Mouse (Mus musculus): ENCODE results near the gene Hoxb13. TPM values are rescaled to one million over a fixed set of nuclear protein-coding genes. Genes with fewer than 3 reads are reported as not detected.

The Hoxb13 gene
- polyA plus RNA-seq, 2 experiments = not detected

DNA sequence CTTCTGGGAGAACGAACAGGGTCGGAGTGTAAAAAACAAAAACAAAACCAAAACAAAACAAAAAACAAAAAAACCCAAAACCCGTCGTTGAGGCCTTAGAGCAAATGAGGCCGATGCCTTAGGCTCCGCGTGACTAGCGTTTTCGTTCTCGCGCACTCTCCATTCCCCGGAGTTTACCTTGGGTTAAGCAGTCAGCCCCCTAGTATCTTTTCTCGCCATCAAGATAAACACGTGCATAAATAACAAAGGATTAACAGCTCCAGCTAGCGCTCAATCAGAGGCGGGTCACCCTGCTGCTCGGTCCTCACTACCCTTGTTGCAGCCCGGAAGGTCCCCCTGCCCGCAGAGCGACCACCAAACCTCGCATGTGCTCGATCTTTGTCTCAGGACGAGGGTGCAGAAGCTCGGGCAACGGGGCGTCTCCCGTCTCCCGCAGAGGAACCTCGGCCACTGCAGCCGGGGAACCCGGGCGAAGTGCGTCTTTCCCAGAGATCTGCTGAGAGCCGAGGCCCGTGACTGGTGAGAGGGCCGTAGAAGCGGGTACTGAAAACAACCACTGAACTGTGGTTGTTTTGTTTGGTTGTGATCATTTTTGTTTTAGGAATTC is 9.2 kb downstream of the Hoxb13 start:
- H3K4me2 ChIP-seq (ENCODE audit: low read depth) = no peak overlapping the region
- H3K4me1 ChIP-seq (replicated peaks; ENCODE audit: control insufficient read depth in 2 of 2, insufficient read depth in 2 of 2, low read length in 1 of 2) = no peaks in the 10 kb centered on the region
- no peak for TF ChIP-seq CTCF (IDR thresholded peaks at IDR 0.05; ENCODE audit: low read depth)
- TF ChIP-seq EP300 (IDR thresholded peaks at IDR 0.05; ENCODE audit: low read depth) = no peak
- 2% methylated on average over 37 of the region's 37 CpGs for WGBS (ENCODE audit: insufficient replicate concordance)
- no peaks in the 10 kb centered on the region for H3K36me3 ChIP-seq (replicated peaks; ENCODE audit: control insufficient read depth, insufficient read depth, low read depth)
- H3K27me3 ChIP-seq (ENCODE audit: control insufficient read depth, insufficient read depth, low read length) = peaks cover 97% of the 10 kb centered on the region
- H3K9me3 ChIP-seq (ENCODE audit: control insufficient read depth, low read length) = no peaks in the 10 kb centered on the region
- no peak overlapping the region for H3K27ac ChIP-seq
- DNase-seq (ENCODE audit: low read depth in 3 of 3, low spot score in 3 of 3) (no peak), ATAC-seq (ENCODE audit: insufficient read depth) (no peak)
- no peak overlapping the region for H3K9ac ChIP-seq (replicated peaks)
- no peak overlapping the region for H3K4me3 ChIP-seq (ENCODE audit: insufficient read depth in 1 of 2, low read depth in 2 of 2, low read length in 2 of 2)

DNA sequence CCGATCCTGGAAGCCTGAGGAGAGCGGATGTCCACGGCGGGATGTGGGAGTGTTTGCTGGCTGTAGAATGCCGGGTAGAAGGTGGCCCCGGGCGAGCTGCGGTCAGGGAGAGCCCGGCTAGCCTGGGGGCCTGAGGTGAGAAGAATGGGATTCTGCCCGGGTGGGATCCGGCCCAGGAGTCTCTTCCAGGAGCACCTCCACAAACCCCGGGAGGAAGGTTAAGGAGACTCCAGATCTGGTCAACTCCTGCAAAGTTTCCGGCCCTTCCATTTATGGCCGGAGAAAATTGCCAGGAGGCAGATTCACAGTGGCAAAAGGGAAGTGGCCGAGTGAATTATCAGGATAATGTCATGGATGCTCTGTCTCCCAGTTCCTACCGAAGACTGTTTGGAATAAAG is 9.7 kb downstream of the Hoxb13 start:
- WGBS (ENCODE audit: insufficient replicate concordance) = 4% methylated on average over 16 of the region's 16 CpGs
- peaks cover 92% of the 10 kb centered on the region for H3K27me3 ChIP-seq (ENCODE audit: control insufficient read depth, insufficient read depth, low read length)
- H3K4me3 ChIP-seq (ENCODE audit: insufficient read depth in 1 of 2, low read depth in 2 of 2, low read length in 2 of 2) = no peak overlapping the region
- ATAC-seq (ENCODE audit: insufficient read depth) = no peak
- no peak overlapping the region for H3K4me2 ChIP-seq (ENCODE audit: low read depth)
- no peak for TF ChIP-seq EP300 (IDR thresholded peaks at IDR 0.05; ENCODE audit: low read depth)
- no peak for TF ChIP-seq CTCF (IDR thresholded peaks at IDR 0.05; ENCODE audit: low read depth)
- no peak overlapping the region for H3K27ac ChIP-seq
- no peaks in the 10 kb centered on the region for H3K36me3 ChIP-seq (replicated peaks; ENCODE audit: control insufficient read depth, insufficient read depth, low read depth)
- no peaks in the 10 kb centered on the region for H3K4me1 ChIP-seq (replicated peaks; ENCODE audit: control insufficient read depth in 2 of 2, insufficient read depth in 2 of 2, low read length in 1 of 2)
- no peaks in the 10 kb centered on the region for H3K9me3 ChIP-seq (ENCODE audit: control insufficient read depth, low read length)
- no peak for DNase-seq (ENCODE audit: low read depth in 3 of 3, low spot score in 3 of 3)
- no peak overlapping the region for H3K9ac ChIP-seq (replicated peaks)

DNA sequence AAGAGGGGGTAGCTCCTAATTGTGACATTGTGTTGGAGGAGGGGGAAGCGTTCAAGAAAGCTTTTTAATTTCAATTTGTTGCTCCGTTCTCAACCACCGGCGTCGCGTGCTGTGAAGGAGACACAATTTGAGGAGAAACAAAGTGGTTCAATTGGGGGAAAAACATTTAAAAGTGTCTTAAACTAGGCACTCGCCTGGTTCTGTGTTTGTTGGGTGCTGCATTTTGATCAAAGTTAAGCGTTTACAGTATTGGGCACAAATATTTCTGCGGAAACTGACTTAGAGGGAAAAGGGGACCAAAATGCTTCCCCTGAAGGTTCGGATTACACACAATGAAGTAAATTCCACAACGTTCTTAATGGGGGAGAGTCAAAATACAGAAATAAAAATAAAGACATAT is 10.2 kb downstream of the Hoxb13 start:
- no peak for TF ChIP-seq EP300 (IDR thresholded peaks at IDR 0.05; ENCODE audit: low read depth)
- TF ChIP-seq CTCF (IDR thresholded peaks at IDR 0.05; ENCODE audit: low read depth) = no peak
- no peak overlapping the region for H3K4me2 ChIP-seq (ENCODE audit: low read depth)
- no peak for DNase-seq (ENCODE audit: low read depth in 3 of 3, low spot score in 3 of 3)
- no peaks in the 10 kb centered on the region for H3K9me3 ChIP-seq (ENCODE audit: control insufficient read depth, low read length)
- H3K4me1 ChIP-seq (replicated peaks; ENCODE audit: control insufficient read depth in 2 of 2, insufficient read depth in 2 of 2, low read length in 1 of 2) = no peaks in the 10 kb centered on the region
- WGBS (ENCODE audit: insufficient replicate concordance) = 4% methylated on average over 11 of the region's 11 CpGs
- no peak overlapping the region for H3K27ac ChIP-seq
- no peak overlapping the region for H3K9ac ChIP-seq (replicated peaks)
- no peak overlapping the region for H3K4me3 ChIP-seq (ENCODE audit: insufficient read depth in 1 of 2, low read depth in 2 of 2, low read length in 2 of 2)
- no peaks in the 10 kb centered on the region for H3K36me3 ChIP-seq (replicated peaks; ENCODE audit: control insufficient read depth, insufficient read depth, low read depth)
- no peak for ATAC-seq (ENCODE audit: insufficient read depth)
- H3K27me3 ChIP-seq (ENCODE audit: control insufficient read depth, insufficient read depth, low read length) = peaks cover 86% of the 10 kb centered on the region

DNA sequence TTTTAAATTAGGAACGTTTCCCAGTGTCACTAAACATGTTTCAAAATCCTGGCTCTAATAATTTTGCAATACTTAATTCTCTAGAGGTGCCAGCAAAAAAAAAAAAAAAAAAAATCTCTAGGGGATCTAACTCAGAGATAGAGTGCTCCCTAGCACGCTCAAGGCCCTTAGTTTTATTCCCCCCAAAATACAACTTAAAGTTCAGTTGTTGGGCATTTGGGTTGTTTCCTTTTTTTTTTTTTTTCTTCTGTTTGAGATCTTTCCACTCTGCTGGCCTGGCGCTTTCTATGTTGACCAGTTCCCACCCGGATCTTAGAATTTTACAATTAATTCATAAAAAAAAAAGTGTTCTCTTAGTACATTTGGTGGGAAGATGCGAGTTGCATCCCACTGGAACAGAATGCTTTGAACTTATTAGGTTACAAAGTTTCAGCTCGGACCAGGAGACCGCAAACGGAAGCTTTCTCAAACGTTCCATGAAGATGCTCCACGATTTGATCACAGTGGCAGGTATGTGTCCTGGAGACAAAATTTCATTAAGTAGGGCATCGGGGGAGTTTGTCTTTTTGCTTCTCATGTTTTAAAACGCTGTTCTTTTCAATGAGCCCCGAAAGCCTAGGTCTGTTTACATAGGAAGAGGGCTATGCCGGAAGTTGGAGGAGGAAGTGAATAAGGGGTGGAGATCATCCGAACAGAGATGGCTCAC is 11.5 kb downstream of the Hoxb13 start:
- no peaks in the 10 kb centered on the region for H3K36me3 ChIP-seq (replicated peaks; ENCODE audit: control insufficient read depth, insufficient read depth, low read depth)
- DNase-seq (ENCODE audit: low read depth in 3 of 3, low spot score in 3 of 3) (no peak), ATAC-seq (ENCODE audit: insufficient read depth) (no peak)
- H3K4me1 ChIP-seq (replicated peaks; ENCODE audit: control insufficient read depth in 2 of 2, insufficient read depth in 2 of 2, low read length in 1 of 2) = no peaks in the 10 kb centered on the region
- H3K9ac ChIP-seq (replicated peaks) = no peak overlapping the region
- WGBS (ENCODE audit: insufficient replicate concordance) = 3% methylated on average over 15 of the region's 15 CpGs
- no peak for TF ChIP-seq CTCF (IDR thresholded peaks at IDR 0.05; ENCODE audit: low read depth)
- TF ChIP-seq EP300 (IDR thresholded peaks at IDR 0.05; ENCODE audit: low read depth) = no peak
- H3K27ac ChIP-seq = no peak overlapping the region
- H3K4me2 ChIP-seq (ENCODE audit: low read depth) = no peak overlapping the region
- H3K27me3 ChIP-seq (ENCODE audit: control insufficient read depth, insufficient read depth, low read length) = peaks cover 74% of the 10 kb centered on the region
- no peaks in the 10 kb centered on the region for H3K9me3 ChIP-seq (ENCODE audit: control insufficient read depth, low read length)
- H3K4me3 ChIP-seq (ENCODE audit: insufficient read depth in 1 of 2, low read depth in 2 of 2, low read length in 2 of 2) = no peak overlapping the region

DNA sequence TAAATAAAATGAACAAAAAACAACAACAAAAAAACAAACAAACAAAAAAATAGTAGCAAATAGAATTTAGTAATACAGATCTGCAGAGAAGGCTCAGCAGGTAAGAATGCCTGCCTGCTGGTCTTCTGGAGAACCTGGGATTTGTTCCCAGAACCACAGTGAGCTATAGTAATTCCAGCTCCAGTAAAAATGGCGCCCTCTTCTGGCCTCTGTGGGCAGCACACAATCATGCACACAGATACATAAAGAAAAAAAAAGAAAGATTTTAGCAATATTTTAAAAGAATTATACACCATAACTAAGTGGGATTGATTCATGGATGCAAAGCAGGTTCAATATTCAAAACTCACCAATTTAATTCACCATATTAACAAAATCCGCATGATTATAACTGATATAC is 29.7 kb downstream of the Hoxb13 start:
- Histone ChIP-seq H3K4me2 (ENCODE audit: low read depth) (no peak overlapping the region), H3K4me1 (replicated peaks; ENCODE audit: control insufficient read depth in 2 of 2, insufficient read depth in 2 of 2, low read length in 1 of 2) (no peaks in the 10 kb centered on the region), H3K36me3 (replicated peaks; ENCODE audit: control insufficient read depth, insufficient read depth, low read depth) (no peaks in the 10 kb centered on the region), H3K27ac (no peak overlapping the region), H3K4me3 (ENCODE audit: insufficient read depth in 1 of 2, low read depth in 2 of 2, low read length in 2 of 2) (no peak overlapping the region), H3K9me3 (ENCODE audit: control insufficient read depth, low read length) (no peaks in the 10 kb centered on the region), H3K27me3 (ENCODE audit: control insufficient read depth, insufficient read depth, low read length) (no peaks in the 10 kb centered on the region), H3K9ac (replicated peaks) (no peak overlapping the region)
- TF ChIP-seq EP300 (IDR thresholded peaks at IDR 0.05; ENCODE audit: low read depth) (no peak), CTCF (IDR thresholded peaks at IDR 0.05; ENCODE audit: low read depth) (peak; percentile 37)
- WGBS (ENCODE audit: insufficient replicate concordance) = 33% methylated on average over 2 of the region's 2 CpGs
- ATAC-seq (ENCODE audit: insufficient read depth) = no peak
- DNase-seq (ENCODE audit: low read depth in 3 of 3, low spot score in 3 of 3) = no peak
